Mouse (Mus musculus) MEL (cell line): ENCODE results near the gene 9330182L06Rik.

Source experiments
- CTCF ChIP-seq, 3 experiments: IDR thresholded peaks in 2 of 3; conservative IDR thresholded peaks in 1 of 3; 2 replicates each; pipeline ENCODE4 v1.5.1; 2011 to 2012; ENCODE audit warnings: low read length in 3 of 3, low read depth in 2 of 3, mild to moderate bottlenecking in 2 of 3, improper control_type of control experiment in 1 of 3, inconsistent platforms in 1 of 3, mixed read lengths in 1 of 3, moderate library complexity in 1 of 3; ENCODE audit not compliant: control insufficient read depth in 1 of 3, insufficient read depth in 1 of 3, poor library complexity in 1 of 3, severe bottlenecking in 1 of 3
- MAX ChIP-seq: IDR thresholded peaks from 2 replicates; pipeline ENCODE4 v1.6.1; 2011; ENCODE audit warnings: low read length, improper control_type of control experiment
- POLR2A ChIP-seq, 2 experiments: IDR thresholded peaks; 2 replicates each; pipeline ENCODE4 v1.6.1; 2011 to 2012; ENCODE audit warnings: low read length in 2 of 2, mild to moderate bottlenecking in 2 of 2, control low read depth in 1 of 2, improper control_type of control experiment in 1 of 2, low read depth in 1 of 2, moderate library complexity in 1 of 2; ENCODE audit not compliant: control insufficient read depth in 1 of 2, insufficient read depth in 1 of 2, poor library complexity in 1 of 2
- USF1 ChIP-seq: IDR thresholded peaks from 2 replicates; pipeline ENCODE4 v1.6.1; 2014; ENCODE audit warnings: low read depth, mild to moderate bottlenecking, inconsistent platforms, low read length, improper control_type of control experiment, moderate library complexity
- ZC3H11A ChIP-seq: IDR thresholded peaks from 2 replicates; pipeline ENCODE4 v1.6.1; 2012; ENCODE audit warnings: low read depth, mild to moderate bottlenecking, inconsistent platforms, low read length, improper control_type of control experiment

DNA sequence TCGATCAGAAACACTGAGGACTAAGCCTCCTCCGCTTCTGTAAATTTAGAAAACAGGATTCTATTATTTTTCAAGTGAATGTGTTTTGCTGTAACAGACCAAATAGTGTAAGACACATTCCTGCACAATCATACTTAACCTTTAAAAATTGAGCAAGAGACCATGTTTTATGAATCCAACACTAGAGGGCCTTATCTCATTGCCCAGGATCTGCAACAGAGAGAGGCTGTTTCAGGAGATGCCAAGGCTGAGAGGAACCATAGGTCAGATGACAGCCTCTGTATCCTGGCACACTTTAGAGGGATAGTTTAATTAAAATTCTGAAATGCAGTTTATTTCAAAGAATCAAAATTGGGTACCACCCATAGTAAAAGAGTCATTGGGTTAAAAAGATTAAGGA, 187.4 kb downstream of the 9330182L06Rik start:
- TF ChIP-seq USF1 (no peak), CTCF (IDR thresholded peaks at IDR 0.05 in 2 of 3, conservative IDR thresholded peaks at IDR 0.05 in 1 of 3; ENCODE audit: control insufficient read depth in 1 of 3, insufficient read depth in 1 of 3, low read depth in 2 of 3, low read length in 3 of 3, poor library complexity in 1 of 3, severe bottlenecking in 1 of 3) (no peak), ZC3H11A (no peak), MAX (no peak), POLR2A (IDR thresholded peaks at IDR 0.05; ENCODE audit: control insufficient read depth in 1 of 2, insufficient read depth in 1 of 2, low read depth in 1 of 2, low read length in 2 of 2, poor library complexity in 1 of 2) (no peak)
